Mouse (Mus musculus) hindbrain, postnatal 0 days (tissue): ENCODE data around the gene Ttc28. TPM values are rescaled to one million over a fixed set of nuclear protein-coding genes. Genes with fewer than 3 reads are reported as not detected.

Source experiments
- ATAC-seq: fragments of 200-750 bp; cut with Nextera tagmentation; 2 replicates; pipeline ENCODE4 v1.8.0; 2017; ENCODE audit warnings: mild to moderate bottlenecking, moderate TSS enrichment, moderate library complexity
- DNase-seq: peaks from one replicate; pipeline ENCODE4 v3.0.0-alpha.2; 2015; ENCODE audit warnings: low spot score
- H3K27ac ChIP-seq: fragments of 300-500 bp; sonication (generic); 2 replicates; pipeline ENCODE4 v1.5.1; 2014; ENCODE audit warnings: mild to moderate bottlenecking
- H3K27me3 ChIP-seq: fragments of 300-500 bp; sonication (generic); 2 replicates; pipeline ENCODE4 v1.6.1; 2014; ENCODE audit warnings: low read length, mixed read lengths; ENCODE audit not compliant: insufficient read depth
- H3K36me3 ChIP-seq: fragments of 300-500 bp; sonication (generic); 2 replicates; pipeline ENCODE4 v1.6.1; 2014; ENCODE audit warnings: low read length, mixed read lengths; ENCODE audit not compliant: insufficient read depth
- H3K4me1 ChIP-seq: fragments of 300-500 bp; sonication (generic); 2 replicates; pipeline ENCODE4 v1.6.1; 2014; ENCODE audit warnings: antibody characterized with exemption, low read length, mixed read lengths; ENCODE audit not compliant: insufficient read depth
- H3K4me2 ChIP-seq: fragments of 300-500 bp; sonication (generic); 2 replicates; pipeline ENCODE4 v1.6.1; 2014; ENCODE audit warnings: low read depth, mild to moderate bottlenecking, low read length, moderate library complexity, mixed read lengths
- H3K4me3 ChIP-seq: fragments of 300-500 bp; sonication (generic); 2 replicates; pipeline ENCODE4 v1.5.1; 2014; ENCODE audit warnings: low read length
- H3K9ac ChIP-seq: fragments of 300-500 bp; sonication (generic); replicated peaks from 2 replicates; pipeline ENCODE4 v1.6.1; 2014; ENCODE audit warnings: mild to moderate bottlenecking, low read length, moderate library complexity, mixed read lengths
- H3K9me3 ChIP-seq: fragments of 300-500 bp; sonication (generic); 2 replicates; pipeline ENCODE4 v1.6.1; 2016; ENCODE audit warnings: low read length, mixed read lengths
- CTCF ChIP-seq: IDR thresholded peaks from 2 replicates; pipeline ENCODE4 v1.5.1; 2016; ENCODE audit warnings: antibody characterized with exemption, control low read depth, low read depth
- whole genome bisulfite sequencing: fragments of 180-500 bp; shearing (Covaris S2); extraction: QIAGEN DNeasy Blood & Tissue Kit; methylation state at CpG from one replicate; pipeline ENCODE4 v1.1.7; 2014; 5-methylcytosine and 5-hydroxymethylcytosine counted together
- polyA plus RNA-seq: library from polyadenylated mRNA; unstranded; fragments of >200 nt; fragmentation: Nextera tagmentation; extraction: Ambion mirVana; gene quantifications from 2 replicates; pipeline ENCODE4 v1.2.1, GENCODE M21; 2015
- total RNA-seq: library from RNA; depleted of rRNA; stranded (reverse); fragments of >200 nt; gene quantifications from 2 replicates; pipeline ENCODE4 v1.2.3, GENCODE M21; 2014

Gene Ttc28
- total and polyA plus RNA-seq, 2 experiments from 2014 or later: 11.1 to 49.8 TPM

DNA sequence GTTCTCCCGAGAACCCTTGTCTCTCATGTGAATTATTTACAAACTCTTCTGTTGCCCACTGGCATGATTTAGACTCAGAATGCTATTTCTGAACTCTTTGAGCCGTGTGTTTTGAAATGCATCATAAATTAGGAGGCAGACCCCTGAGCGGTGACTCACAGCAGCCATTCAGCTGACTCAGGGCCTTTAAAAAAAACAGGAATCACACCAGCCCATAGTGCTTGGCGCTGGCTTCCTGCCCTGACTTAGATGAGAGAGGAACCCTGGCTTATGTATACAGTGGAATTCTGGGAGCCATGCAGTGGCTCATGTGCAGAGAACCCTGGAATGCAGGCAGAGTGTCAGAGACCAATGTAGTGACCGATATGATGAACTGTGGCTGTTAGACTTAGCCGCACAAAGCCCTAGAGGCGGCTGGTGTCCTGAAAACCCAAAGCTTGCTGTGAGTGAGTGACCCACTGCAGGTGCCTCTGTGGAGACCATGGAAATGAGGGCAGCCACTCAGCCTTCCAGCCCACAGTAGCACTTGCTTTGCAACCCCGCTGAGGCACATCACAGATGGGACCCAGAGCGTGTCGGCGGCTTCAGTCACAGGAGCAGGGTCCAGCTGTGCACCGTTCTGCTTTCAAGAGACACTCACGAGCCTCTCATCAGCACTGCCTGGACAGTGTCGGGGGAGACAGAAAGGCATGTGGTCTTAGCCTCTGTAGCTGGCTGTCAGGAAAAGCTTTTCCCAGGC, 348.9 kb downstream of the Ttc28 start:
- Histone ChIP-seq H3K4me2 (no peak overlapping the region), H3K27ac (peak overlapping the region; percentile 52; the same call in 1 of the 2 replicates), H3K27me3 (no peaks in the 10 kb centered on the region), H3K9me3 (no peaks in the 10 kb centered on the region), H3K4me3 (no peak overlapping the region), H3K36me3 (peaks cover 23% of the 10 kb centered on the region), H3K4me1 (peaks cover 20% of the 10 kb centered on the region), H3K9ac (0 out of 2 replicates have a peak overlapping the region, but pooled peaks have one; percentile 28)
- no peak for TF ChIP-seq CTCF
- DNase-seq (no peak), ATAC-seq (0 out of 2 replicates have a peak, but pooled peaks have one; percentile 9)
- 21% methylated on average over 14 of the region's 14 CpGs for WGBS

DNA sequence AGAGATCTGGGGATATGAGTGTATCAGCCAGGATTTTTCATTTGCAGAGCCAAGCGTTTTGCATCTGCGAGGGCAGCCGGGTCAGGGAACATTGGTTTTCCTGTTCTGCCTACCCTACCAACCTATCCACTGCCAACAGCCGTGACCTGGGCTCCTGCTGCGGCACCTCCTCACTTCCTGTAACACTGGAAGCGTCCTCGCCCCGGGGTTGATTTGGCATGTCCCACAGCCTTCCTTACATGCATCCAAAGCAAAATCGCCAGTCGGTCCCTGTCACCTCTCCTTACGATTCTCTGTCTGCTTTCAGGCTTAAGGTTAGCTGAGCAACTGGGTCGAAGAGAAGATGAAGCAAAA, 349.4 kb downstream of the Ttc28 start:
- H3K27ac ChIP-seq: peak overlapping the region; percentile 52; the same call in 1 of the 2 replicates
- TF ChIP-seq CTCF: no peak
- DNase-seq (no peak), ATAC-seq (no peak)
- no peak overlapping the region for H3K9ac ChIP-seq
- H3K36me3 ChIP-seq: peaks cover 18% of the 10 kb centered on the region
- H3K4me1 ChIP-seq: peaks cover 20% of the 10 kb centered on the region
- WGBS: 42% methylated on average over 12 of the region's 12 CpGs
- no peak overlapping the region for H3K4me2 ChIP-seq
- H3K9me3 ChIP-seq: no peaks in the 10 kb centered on the region
- H3K4me3 ChIP-seq: no peak overlapping the region
- H3K27me3 ChIP-seq: no peaks in the 10 kb centered on the region

DNA sequence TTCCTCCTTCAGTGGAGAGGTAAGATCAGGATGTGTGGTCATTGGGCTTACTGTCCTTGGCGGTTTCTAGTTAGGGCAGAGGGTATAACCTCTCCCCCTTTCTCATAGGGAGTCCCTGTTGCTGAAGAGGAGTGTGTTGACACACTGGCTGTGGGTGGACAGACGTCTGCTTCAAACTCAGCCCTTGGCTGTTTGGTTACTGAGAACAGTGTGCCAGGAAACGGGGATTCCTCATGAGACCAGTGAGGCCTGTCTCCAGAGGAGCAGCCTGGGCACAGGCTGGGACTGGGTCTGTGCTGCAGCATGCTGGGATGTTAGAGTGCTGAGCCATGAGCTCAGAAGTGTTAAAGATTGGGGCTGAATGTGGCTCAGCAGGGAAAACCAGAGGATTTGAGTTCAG, 350.1 kb downstream of the Ttc28 start:
- WGBS: 49% methylated on average over 3 of the region's 3 CpGs
- Histone ChIP-seq H3K27ac (no peak overlapping the region), H3K9ac (no peak overlapping the region)

DNA sequence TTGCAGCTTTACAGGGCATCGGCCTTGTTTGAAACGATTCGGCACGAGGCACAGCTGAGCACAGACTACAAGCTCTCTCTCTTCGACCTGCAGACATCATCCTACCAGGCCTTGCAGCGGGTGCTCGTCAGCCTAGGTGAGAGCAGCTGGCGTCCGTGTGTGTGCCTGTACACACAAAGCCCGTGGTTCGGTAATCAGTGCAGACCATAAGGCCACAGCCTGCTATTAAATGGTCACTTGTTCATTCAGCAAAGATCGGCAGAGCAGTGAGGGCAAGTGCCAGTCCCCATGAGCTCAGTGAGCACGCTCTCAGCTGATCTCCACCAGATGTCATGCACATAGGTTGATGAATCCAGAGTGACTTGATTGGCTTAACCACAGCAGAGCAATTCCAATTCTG, 351.4 kb downstream of the Ttc28 start:
- TF ChIP-seq CTCF: no peak
- Histone ChIP-seq H3K36me3 (peaks cover 6% of the 10 kb centered on the region), H3K4me1 (peaks cover 24% of the 10 kb centered on the region), H3K4me3 (no peak overlapping the region), H3K4me2 (no peak overlapping the region), H3K27ac (no peak overlapping the region), H3K9me3 (no peaks in the 10 kb centered on the region), H3K9ac (no peak overlapping the region), H3K27me3 (no peaks in the 10 kb centered on the region)
- ATAC-seq: 0 out of 2 replicates have a peak, but pooled peaks have one; percentile 13
- WGBS: 50% methylated on average over 13 of the region's 13 CpGs
- DNase-seq: no peak

More for the DNA sequence above, 350.1 kb downstream of the Ttc28 start:
- H3K4me2 ChIP-seq: no peak overlapping the region
- TF ChIP-seq CTCF: no peak
- no peak overlapping the region for H3K4me3 ChIP-seq
- no peaks in the 10 kb centered on the region for H3K9me3 ChIP-seq
- ATAC-seq (no peak), DNase-seq (no peak)
- no peaks in the 10 kb centered on the region for H3K27me3 ChIP-seq
- peaks cover 14% of the 10 kb centered on the region for H3K36me3 ChIP-seq
- peaks cover 20% of the 10 kb centered on the region for H3K4me1 ChIP-seq

DNA sequence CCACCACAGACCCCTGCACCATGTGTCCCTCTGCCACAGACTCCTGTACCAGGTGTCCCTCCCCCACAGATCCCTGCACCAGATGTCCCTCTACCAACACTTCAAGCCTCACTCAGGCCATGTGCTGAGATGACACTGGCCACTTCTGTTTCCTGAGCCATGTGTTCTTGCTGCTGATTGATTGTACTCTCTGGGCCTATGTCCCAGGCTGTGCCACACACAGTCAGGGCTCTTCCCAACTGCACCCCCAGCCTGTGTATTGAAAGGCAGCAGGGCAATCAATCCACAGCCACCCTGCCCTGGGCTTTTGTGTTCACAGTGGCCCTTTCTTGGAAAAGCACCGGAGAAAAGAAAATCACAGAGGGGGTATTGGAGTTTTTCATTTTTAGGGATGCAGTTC, 352.2 kb downstream of the Ttc28 start:
- H3K36me3 ChIP-seq: peaks cover 6% of the 10 kb centered on the region
- H3K27me3 ChIP-seq: no peaks in the 10 kb centered on the region
- H3K9ac ChIP-seq: no peak overlapping the region
- no peak overlapping the region for H3K4me3 ChIP-seq
- ATAC-seq: peak; percentile 45
- H3K27ac ChIP-seq: no peak overlapping the region
- no peak for TF ChIP-seq CTCF
- 58% methylated on average over 1 of the region's 1 CpGs for WGBS
- H3K4me1 ChIP-seq: peaks cover 24% of the 10 kb centered on the region
- no peak for DNase-seq
- no peaks in the 10 kb centered on the region for H3K9me3 ChIP-seq
- H3K4me2 ChIP-seq: no peak overlapping the region

DNA sequence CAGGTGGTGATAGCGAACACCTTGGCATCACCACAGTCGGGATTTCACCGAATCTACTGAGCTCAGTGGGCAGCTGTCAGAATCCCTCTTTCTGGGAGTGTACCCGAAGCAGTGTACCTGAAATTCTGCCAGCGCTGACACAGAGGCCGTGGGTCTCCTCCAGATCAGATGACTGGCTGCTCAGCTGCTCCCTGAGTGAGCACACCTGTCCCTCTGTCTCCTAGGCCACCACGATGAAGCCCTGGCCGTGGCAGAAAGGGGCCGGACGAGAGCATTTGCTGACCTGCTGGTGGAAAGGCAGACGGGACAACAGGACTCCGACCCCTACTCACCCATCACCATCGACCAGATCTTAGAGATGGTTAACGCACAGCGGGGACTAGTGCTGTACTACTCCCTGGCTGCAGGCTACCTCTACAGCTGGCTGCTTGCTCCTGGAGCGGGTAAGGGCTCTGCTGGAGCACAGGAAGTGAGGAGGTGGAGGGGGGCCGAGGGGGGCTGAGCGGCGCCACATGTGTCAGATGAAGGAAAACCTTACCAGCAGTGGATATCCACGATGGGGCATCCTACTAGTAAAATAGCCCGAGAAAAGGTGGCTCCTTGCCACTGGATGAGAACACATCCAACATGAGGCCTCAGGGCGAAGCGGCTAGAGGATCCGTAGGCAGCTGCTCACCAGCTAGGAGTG, 353.6 kb downstream of the Ttc28 start:
- Histone ChIP-seq H3K4me2 (no peak overlapping the region), H3K4me3 (no peak overlapping the region), H3K9ac (no peak overlapping the region), H3K36me3 (peaks cover 6% of the 10 kb centered on the region), H3K27ac (no peak overlapping the region), H3K4me1 (peaks cover 24% of the 10 kb centered on the region), H3K9me3 (no peaks in the 10 kb centered on the region), H3K27me3 (no peaks in the 10 kb centered on the region)
- 64% methylated on average over 24 of the region's 24 CpGs for WGBS
- no peak for TF ChIP-seq CTCF
- DNase-seq (no peak), ATAC-seq (no peak)

DNA sequence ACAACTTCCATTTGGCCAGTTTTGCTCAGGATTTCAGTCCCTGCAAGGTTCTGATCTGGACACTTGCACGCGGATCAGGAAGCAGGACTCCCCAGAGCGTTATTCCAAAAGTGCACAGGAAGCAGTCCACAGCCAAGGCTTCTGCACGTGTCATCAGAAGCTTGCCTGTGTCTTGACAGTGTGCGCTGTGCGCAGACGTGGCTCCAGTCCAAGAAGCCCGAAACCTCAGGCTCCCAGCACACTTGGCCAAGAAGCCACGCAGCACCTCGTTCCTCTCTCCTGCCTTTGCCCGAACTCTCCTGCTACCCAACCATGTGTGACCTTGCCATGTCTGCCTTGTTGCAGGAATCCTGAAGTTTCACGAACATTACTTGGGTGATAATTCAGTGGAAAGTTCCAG, 355.5 kb downstream of the Ttc28 start:
- DNase-seq (peak; percentile 70), ATAC-seq (no peak)
- WGBS: 49% methylated on average over 12 of the region's 12 CpGs

More for the DNA sequence above, 355.5 kb downstream of the Ttc28 start:
- Histone ChIP-seq H3K27ac (no peak overlapping the region), H3K36me3 (peaks cover 12% of the 10 kb centered on the region), H3K9me3 (no peaks in the 10 kb centered on the region), H3K9ac (no peak overlapping the region), H3K4me1 (peaks cover 9% of the 10 kb centered on the region), H3K27me3 (no peaks in the 10 kb centered on the region), H3K4me2 (no peak overlapping the region), H3K4me3 (no peak overlapping the region)
- TF ChIP-seq CTCF: no peak
